Mouse (Mus musculus): Measurements from ENCODE around the gene Rpl32.
A peak's percentile ranks its signal among the peaks of the same experiment; 100 is the strongest.

Gene Rpl32

DNA sequence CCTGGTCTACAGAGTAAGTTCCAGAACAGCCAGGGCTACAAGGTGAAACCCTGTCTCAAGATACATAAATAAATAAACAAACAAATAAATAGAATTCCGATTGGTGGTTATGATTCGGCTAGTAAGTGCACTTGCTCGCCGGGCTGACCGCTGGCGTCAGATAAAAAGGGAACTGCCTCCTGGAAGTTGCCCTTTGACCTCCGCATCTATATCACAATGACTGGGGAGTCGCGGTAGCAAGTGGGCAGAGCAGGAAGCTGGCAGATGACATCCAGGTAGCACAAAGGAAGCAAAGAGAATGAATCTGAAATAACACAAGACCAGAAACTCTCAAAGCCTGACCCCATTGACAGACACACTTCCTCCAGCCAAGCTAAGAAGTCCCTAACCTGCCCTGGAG lies 41.2 kb downstream of the Rpl32 start:
- DNase-seq (ENCODE audit: low read depth, low spot score): no peak

DNA sequence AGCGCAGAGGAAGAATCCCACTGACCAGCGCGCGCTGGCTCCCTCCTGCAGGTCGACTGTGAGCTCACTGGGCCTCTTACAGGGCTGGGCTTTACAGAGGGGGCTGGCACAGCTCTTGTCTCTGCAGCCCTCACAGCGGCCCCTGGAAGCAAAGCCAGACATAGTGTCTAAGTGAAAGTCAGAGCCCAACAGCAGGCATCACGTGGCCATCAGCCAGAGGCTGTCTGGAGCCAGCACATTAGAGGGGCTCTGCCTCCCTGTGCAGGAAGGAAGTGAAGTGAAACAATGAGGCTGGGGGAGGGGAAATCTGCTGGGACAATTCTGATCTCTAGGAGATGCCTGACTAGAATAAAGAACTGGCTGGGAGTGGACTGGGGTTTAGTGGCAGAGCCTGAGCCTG lies 44.4 kb downstream of the Rpl32 start:
- DNase-seq (ENCODE audit: low read depth, low spot score): peak; percentile 9

DNA sequence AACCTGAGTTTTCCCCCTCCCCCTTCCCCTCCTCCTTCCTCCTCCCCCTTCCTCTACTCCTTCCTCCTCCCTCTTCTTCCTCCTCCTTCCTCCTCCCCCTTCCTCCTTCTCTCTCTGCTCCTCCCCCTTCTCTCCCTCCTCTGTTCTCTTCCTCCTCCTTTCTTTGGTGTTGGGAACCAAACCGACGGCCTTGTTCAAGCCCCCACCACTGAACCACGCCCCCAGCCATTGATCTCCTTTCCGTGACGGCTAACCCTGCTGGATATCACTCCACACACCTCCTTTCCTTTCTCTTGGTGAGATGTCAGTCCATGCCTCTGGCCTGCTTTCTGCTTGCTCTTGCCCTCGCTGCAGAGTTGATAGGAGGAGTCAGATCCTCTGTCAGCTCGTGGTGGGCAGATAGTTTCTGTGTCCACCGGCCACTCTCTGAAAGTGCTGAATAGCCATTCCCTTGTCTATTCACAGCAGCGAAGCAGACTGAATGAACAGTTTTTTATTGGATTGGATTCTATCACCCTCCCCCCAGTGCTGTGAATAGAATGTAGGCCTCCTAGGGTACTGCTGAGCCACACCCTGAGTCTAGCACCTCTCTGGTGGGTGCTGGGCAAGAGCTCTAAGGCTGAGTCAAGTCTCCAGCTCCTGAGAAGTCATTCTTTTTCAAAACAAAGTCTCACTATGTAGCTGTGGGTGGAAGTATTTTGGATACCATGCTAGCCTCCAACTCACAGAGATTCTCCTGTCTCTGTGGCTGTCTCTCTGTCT lies 46.4 kb downstream of the Rpl32 start, which contains the start of gene Tmem40:
Tmem40 (minus strand) TSS at position 416 of the 762 bp plus-strand sequence.
- peak; percentile 50 for DNase-seq (ENCODE audit: low read depth, low spot score)

DNA sequence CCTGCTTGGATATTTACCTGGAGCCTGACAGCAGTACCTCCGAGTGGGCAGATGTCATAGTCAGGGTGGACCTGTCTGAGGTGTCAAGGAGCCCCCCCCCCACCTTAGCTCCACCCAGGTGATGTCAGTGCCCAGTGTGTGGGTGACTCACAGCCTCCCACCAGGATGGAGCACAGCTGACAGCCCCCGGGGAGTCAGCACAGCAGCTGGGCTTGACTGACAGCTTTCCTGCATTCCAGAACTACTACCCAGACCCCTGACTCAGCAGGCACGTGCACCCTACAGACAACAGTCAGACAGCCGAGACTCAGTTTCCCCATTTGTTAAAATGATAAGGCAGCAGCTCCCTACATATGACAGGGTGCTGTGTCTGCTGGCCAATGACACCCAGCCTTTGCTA lies 47.6 kb downstream of the Rpl32 start:
- DNase-seq (ENCODE audit: low read depth, low spot score): no peak

DNA sequence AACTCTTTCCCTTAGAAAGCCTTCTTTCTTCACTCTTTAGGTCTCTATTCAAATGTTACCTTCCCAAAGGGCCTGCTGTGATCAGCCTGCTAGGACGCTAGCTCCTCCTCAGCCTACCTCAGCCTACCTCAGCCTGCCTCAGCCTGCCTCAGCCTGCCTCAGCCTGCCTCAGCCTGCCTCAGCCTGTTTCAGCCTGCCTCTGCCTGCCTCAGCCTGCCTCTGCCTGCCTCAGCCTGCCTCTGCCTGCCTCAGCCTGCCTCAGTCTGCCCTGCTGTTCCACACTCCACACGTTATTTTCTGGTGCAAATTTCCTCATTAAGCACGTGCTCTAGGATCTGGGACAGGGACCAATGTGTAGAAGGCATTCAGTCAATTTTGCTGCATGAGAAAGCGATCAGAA lies 48.4 kb downstream of the Rpl32 start:
- DNase-seq (ENCODE audit: low read depth, low spot score): no peak

DNA sequence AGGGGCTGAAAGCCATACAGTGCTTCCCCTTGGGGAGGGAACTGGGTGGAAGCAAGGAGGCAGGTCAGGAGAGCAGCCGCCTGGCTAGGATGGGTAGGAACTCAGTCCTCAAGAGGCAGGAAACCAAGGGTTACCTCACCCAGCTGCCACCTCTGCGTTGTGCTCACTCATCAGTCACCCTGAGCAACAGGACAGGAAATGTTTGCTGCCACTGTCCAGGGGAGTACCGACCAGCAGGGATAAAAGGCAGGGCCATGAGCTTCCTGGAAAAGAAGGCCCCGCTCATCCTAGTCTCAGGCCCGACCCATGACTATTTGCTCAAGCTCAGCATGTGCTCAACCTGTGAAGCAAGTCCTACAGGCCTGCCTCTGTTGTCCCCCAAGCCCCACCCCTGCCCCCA lies 49.1 kb downstream of the Rpl32 start:
- DNase-seq (ENCODE audit: low read depth, low spot score): no peak

DNA sequence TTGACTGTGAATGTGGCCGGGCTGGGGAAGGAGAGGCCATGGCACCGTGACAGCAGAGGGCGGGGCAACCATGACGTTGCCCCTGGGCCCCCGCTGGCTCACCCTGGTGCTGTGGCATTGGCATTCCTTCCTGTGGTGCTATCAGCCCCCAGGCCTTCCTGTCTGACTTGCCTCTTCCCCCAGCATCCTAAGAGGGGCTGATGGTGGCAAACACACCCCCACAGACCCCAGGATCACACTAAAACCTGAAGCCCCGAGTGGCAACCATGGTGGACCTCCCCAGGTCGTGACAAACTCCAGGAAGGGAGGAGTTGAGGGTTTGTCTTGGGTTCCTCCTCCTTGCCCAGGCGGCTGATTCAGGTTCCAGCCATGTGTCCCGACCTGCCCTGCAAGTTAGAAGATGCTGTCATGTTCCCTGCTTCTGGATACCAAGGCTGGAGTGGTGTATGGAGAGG lies 49.5 kb downstream of the Rpl32 start:
- DNase-seq (ENCODE audit: low read depth, low spot score): no peak

DNA sequence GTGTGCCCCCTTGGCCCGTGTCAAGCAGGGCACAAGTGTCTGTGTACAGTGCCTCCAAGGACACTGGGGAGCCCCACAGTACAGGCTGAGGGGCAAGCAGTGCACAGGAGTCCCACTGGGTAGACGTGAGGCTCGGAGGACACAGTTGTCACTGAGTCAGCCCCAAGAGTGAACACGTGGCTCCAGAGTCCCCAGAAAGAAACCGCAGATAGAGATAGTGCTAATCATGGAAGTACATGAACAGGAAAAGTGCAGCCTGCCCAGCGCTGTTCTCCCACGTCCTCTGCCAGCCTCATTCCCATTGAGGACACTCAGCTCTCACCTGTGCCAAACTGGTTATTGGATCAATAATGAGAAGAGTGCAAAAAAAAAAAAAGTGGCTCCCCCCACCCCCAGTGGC lies 53.0 kb downstream of the Rpl32 start:
- no peak for DNase-seq (ENCODE audit: low read depth, low spot score)
